15 mouse cellular contexts compared by ENCODE assay signal in genomic region chr14:18106901-18107789, GRCm38 (mm10).
DNase-seq lines count a peak whose midpoint lies in the region; TF ChIP-seq lines count a peak whose summit lies in the region.
"Had no signal": no experiment of that assay in that cellular context is flagged by ENCODE, and none has a peak within 500 bp of the region (broad histone marks: within the 10 kb centered on the region; RNA-seq: fewer than 3 reads in every experiment).

No protein-coding gene starts in this region.

- H3K4me1 ChIP-seq in cortical plate, adult 2 months (ENCODE audit: control insufficient read depth, insufficient read depth, low read length), result peaks cover 7% of the 10 kb centered on the region; the same call in 1 of the 2 replicates
- H3K4me1 ChIP-seq in limb, embryonic 10.5 days, result no peaks in the 10 kb centered on the region; the same call in 1 of the 2 replicates
- H3K4me1 ChIP-seq: liver, embryonic 13.5 days had no signal

- H3K36me3 ChIP-seq in limb, embryonic 10.5 days, result no peaks in the 10 kb centered on the region
- H3K36me3 ChIP-seq: embryonic facial prominence, embryonic 13.5 days; liver, embryonic 13.5 days had no signal

- TF ChIP-seq CTCF in cortical plate, adult 2 months (IDR thresholded peaks at IDR 0.05; ENCODE audit: extremely low read depth, insufficient read depth, low read length), result no peak

- TF ChIP-seq POLR2A in cortical plate, adult 2 months (IDR thresholded peaks at IDR 0.05; ENCODE audit: extremely low read depth, insufficient read depth, low read length), result no peak

- H3K9me3 ChIP-seq in limb, embryonic 10.5 days (replicated peaks), result no peaks in the 10 kb centered on the region
- H3K9me3 ChIP-seq: embryonic facial prominence, embryonic 13.5 days; liver, embryonic 13.5 days had no signal

- no peak overlapping the region for H3K4me3 ChIP-seq in cortical plate, adult 2 months (ENCODE audit: insufficient read depth, low read length)
- H3K4me3 ChIP-seq in limb, embryonic 10.5 days, result no peak overlapping the region
- H3K4me3 ChIP-seq: embryonic facial prominence, embryonic 13.5 days; liver, embryonic 13.5 days had no signal

- H3K27ac ChIP-seq in cortical plate, adult 2 months (ENCODE audit: insufficient read depth, low read length), result peak overlapping the region; percentile 95
- no peak overlapping the region for H3K27ac ChIP-seq in limb, embryonic 10.5 days
- H3K27ac ChIP-seq: embryonic facial prominence, embryonic 13.5 days; liver, embryonic 13.5 days had no signal

- DNase-seq in frontal cortex, postnatal 10 days (ENCODE audit: low spot score in 2 of 2), result peak; percentile 19 to 41
- peak; percentile 21 to 50 for DNase-seq in layer of hippocampus, postnatal 14 days (ENCODE audit: low spot score in 2 of 2)
- peak; percentile 52 to 68 for DNase-seq in right cerebral cortex, adult 2 months (ENCODE audit: low spot score in 2 of 2)
- DNase-seq in limb, embryonic 10.5 days (ENCODE audit: low spot score), result no peak
- no peak for DNase-seq in kidney, adult 9 months
- no peak for DNase-seq in heart, postnatal 14 days
- DNase-seq: cerebellum, postnatal 10 days; heart, postnatal 4 days; kidney, postnatal 36 days; liver, embryonic 13.5 days; lung, postnatal 14 days; midbrain, embryonic 14.5 days; thymus, postnatal 36 days had no signal

- intact Hi-C loops in heart, postnatal 14 days (cut with DNase I), result no loop called here

- no peaks in the 10 kb centered on the region for H3K27me3 ChIP-seq in limb, embryonic 10.5 days (ENCODE audit: low read depth, poor library complexity, severe bottlenecking)
- H3K27me3 ChIP-seq: embryonic facial prominence, embryonic 13.5 days; liver, embryonic 13.5 days had no signal

- WGBS in limb, embryonic 10.5 days, result 71% methylated on average over 3 of the region's 3 CpGs

Comparison
In these comparisons a context has a peak if more than half of its experiments do, and no peak if none do; other contexts are left out.
1. DNase-seq: peak in frontal cortex, postnatal 10 days (2 of 2), layer of hippocampus, postnatal 14 days (2 of 2) and right cerebral cortex, adult 2 months (2 of 2); none in limb, embryonic 10.5 days (single experiment), kidney, adult 9 months (single experiment) and heart, postnatal 14 days (0 of 2).